Mouse (Mus musculus) embryonic facial prominence, embryonic 11.5 days (tissue): ENCODE measurements around the gene Syt6. TPM values are rescaled to one million over a fixed set of nuclear protein-coding genes. Genes with fewer than 3 reads are reported as not detected.

Source experiments
- ATAC-seq: fragments of 200-750 bp; cut with Nextera tagmentation; replicated peaks from 2 replicates; pipeline ENCODE4 v1.8.0; 2017; ENCODE audit warnings: low read depth; ENCODE audit not compliant: insufficient number of reproducible peaks, low FRiP score, low TSS enrichment
- DNase-seq: peaks from one replicate; pipeline ENCODE4 v3.0.0-alpha.2; 2015; ENCODE audit warnings: low spot score
- H3K27ac ChIP-seq: fragments of 300-500 bp; sonication (generic); replicated peaks from 2 replicates; pipeline ENCODE4 v1.5.1; 2014; ENCODE audit warnings: mild to moderate bottlenecking, low read depth, low read length, control low read depth
- H3K27me3 ChIP-seq: fragments of 300-500 bp; sonication (generic); 2 replicates; pipeline ENCODE4 v1.6.1; 2014; ENCODE audit warnings: mild to moderate bottlenecking, low read length, moderate library complexity, mixed read lengths; ENCODE audit not compliant: control insufficient read depth, insufficient read depth
- H3K36me3 ChIP-seq: fragments of 300-500 bp; sonication (generic); replicated peaks from 2 replicates; pipeline ENCODE4 v1.6.1; 2014; ENCODE audit warnings: low read depth, mild to moderate bottlenecking, low read length, moderate library complexity, mixed read lengths; ENCODE audit not compliant: control insufficient read depth, insufficient read depth
- H3K4me1 ChIP-seq: fragments of 300-500 bp; sonication (generic); 2 replicates; pipeline ENCODE4 v1.6.1; 2014; ENCODE audit warnings: low read length, mixed read lengths; ENCODE audit not compliant: control insufficient read depth, insufficient read depth
- H3K4me2 ChIP-seq: fragments of 300-500 bp; sonication (generic); 2 replicates; pipeline ENCODE4 v1.6.1; 2014; ENCODE audit warnings: low read depth, mild to moderate bottlenecking, control low read depth, low read length, moderate library complexity
- H3K4me3 ChIP-seq: fragments of 300-500 bp; sonication (generic); 2 replicates; pipeline ENCODE4 v1.5.1; 2014; ENCODE audit warnings: low read depth, low read length, control low read depth
- H3K9ac ChIP-seq: fragments of 300-500 bp; sonication (generic); replicated peaks from 2 replicates; pipeline ENCODE4 v1.6.1; 2014; ENCODE audit warnings: mild to moderate bottlenecking, control low read depth, low read length
- H3K9me3 ChIP-seq: fragments of 300-500 bp; sonication (generic); replicated peaks from 2 replicates; pipeline ENCODE4 v1.6.1; 2016; ENCODE audit warnings: mild to moderate bottlenecking, low read length, inconsistent platforms, mixed read lengths; ENCODE audit not compliant: control insufficient read depth
- whole genome bisulfite sequencing: fragments of 180-500 bp; shearing (Covaris S2); extraction: QIAGEN DNeasy Blood & Tissue Kit; methylation state at CpG from one replicate; pipeline ENCODE4 v1.1.7; 2014; 5-methylcytosine and 5-hydroxymethylcytosine counted together
- polyA plus RNA-seq: library from polyadenylated mRNA; unstranded; fragments of >200 nt; fragmentation: Nextera tagmentation; extraction: Ambion mirVana; gene quantifications from 2 replicates; pipeline ENCODE4 v1.2.1, GENCODE M21; 2014

Gene Syt6
- polyA plus RNA-seq, 1 experiment from 2014 or later, result 4.5 TPM

GRCm38 (mm10) chr3:103606045-103606597 is 31.1 kb downstream of the Syt6 start:
- no peak for DNase-seq
- ATAC-seq, result no peak
- WGBS, result 82% methylated on average over 6 of the region's 6 CpGs
- Histone ChIP-seq H3K4me3 (no peak overlapping the region), H3K4me2 (no peak overlapping the region), H3K36me3 (no peaks in the 10 kb centered on the region), H3K27me3 (no peaks in the 10 kb centered on the region), H3K4me1 (no peaks in the 10 kb centered on the region; the same call in 1 of the 2 replicates), H3K9me3 (no peaks in the 10 kb centered on the region), H3K27ac (no peak overlapping the region), H3K9ac (no peak overlapping the region)

GRCm38 (mm10) chr3:103606660-103607595 is 31.9 kb downstream of the Syt6 start:
- ATAC-seq (no peak), DNase-seq (no peak)
- Histone ChIP-seq H3K9me3 (no peaks in the 10 kb centered on the region), H3K9ac (no peak overlapping the region), H3K4me2 (no peak overlapping the region), H3K27me3 (no peaks in the 10 kb centered on the region), H3K27ac (no peak overlapping the region), H3K36me3 (no peaks in the 10 kb centered on the region), H3K4me3 (no peak overlapping the region), H3K4me1 (no peaks in the 10 kb centered on the region; the same call in 1 of the 2 replicates)
- 81% methylated on average over 13 of the region's 13 CpGs for WGBS

GRCm38 (mm10) chr3:103610231-103610630 is 35.2 kb downstream of the Syt6 start:
- no peak overlapping the region for H3K4me2 ChIP-seq
- no peaks in the 10 kb centered on the region for H3K4me1 ChIP-seq
- no peaks in the 10 kb centered on the region for H3K36me3 ChIP-seq
- no peak overlapping the region for H3K27ac ChIP-seq
- H3K27me3 ChIP-seq, result no peaks in the 10 kb centered on the region
- no peak overlapping the region for H3K9ac ChIP-seq
- no peaks in the 10 kb centered on the region for H3K9me3 ChIP-seq
- H3K4me3 ChIP-seq, result no peak overlapping the region
- ATAC-seq, result no peak
- no peak for DNase-seq
- WGBS, result 93% methylated on average over 5 of the region's 5 CpGs

- H3K4me3 ChIP-seq, result no peak overlapping the region
- H3K4me1 ChIP-seq, result no peaks in the 10 kb centered on the region
- no peaks in the 10 kb centered on the region for H3K36me3 ChIP-seq
- no peaks in the 10 kb centered on the region for H3K9me3 ChIP-seq
- 78% methylated on average over 9 of the region's 9 CpGs for WGBS
- no peaks in the 10 kb centered on the region for H3K27me3 ChIP-seq
- H3K4me2 ChIP-seq, result no peak overlapping the region
- DNase-seq, result no peak
- no peak overlapping the region for H3K27ac ChIP-seq
- no peak overlapping the region for H3K9ac ChIP-seq
- no peak for ATAC-seq
Observed at GRCm38 (mm10) chr3:103612636-103613355, 37.8 kb downstream of the Syt6 start.

- H3K27ac ChIP-seq, result no peak overlapping the region
- no peak overlapping the region for H3K4me3 ChIP-seq
- no peaks in the 10 kb centered on the region for H3K27me3 ChIP-seq
- ATAC-seq (no peak), DNase-seq (no peak)
- no peak overlapping the region for H3K4me2 ChIP-seq
- H3K4me1 ChIP-seq, result no peaks in the 10 kb centered on the region
- 82% methylated on average over 4 of the region's 4 CpGs for WGBS
- no peak overlapping the region for H3K9ac ChIP-seq
- no peaks in the 10 kb centered on the region for H3K36me3 ChIP-seq
- no peaks in the 10 kb centered on the region for H3K9me3 ChIP-seq
Observed at GRCm38 (mm10) chr3:103615621-103616020, 40.6 kb downstream of the Syt6 start.

- 0 out of 2 replicates have a peak, but pooled peaks have one; percentile 44 for ATAC-seq
- peak; percentile 35 for DNase-seq
- Histone ChIP-seq H3K9ac (no peak overlapping the region), H3K4me2 (no peak overlapping the region), H3K27ac (no peak overlapping the region), H3K36me3 (no peaks in the 10 kb centered on the region), H3K27me3 (no peaks in the 10 kb centered on the region), H3K9me3 (no peaks in the 10 kb centered on the region), H3K4me1 (no peaks in the 10 kb centered on the region), H3K4me3 (no peak overlapping the region)
- WGBS, result 21% methylated on average over 6 of the region's 6 CpGs
Observed at GRCm38 (mm10) chr3:103616981-103617380, 42.0 kb downstream of the Syt6 start.

GRCm38 (mm10) chr3:103620101-103620500 is 45.1 kb downstream of the Syt6 start:
- Histone ChIP-seq H3K4me3 (no peak overlapping the region), H3K9me3 (no peaks in the 10 kb centered on the region), H3K4me1 (no peaks in the 10 kb centered on the region), H3K27me3 (no peaks in the 10 kb centered on the region), H3K27ac (no peak overlapping the region), H3K36me3 (no peaks in the 10 kb centered on the region), H3K9ac (no peak overlapping the region), H3K4me2 (no peak overlapping the region)
- DNase-seq (no peak), ATAC-seq (no peak)
- WGBS, result 63% methylated on average over 11 of the region's 11 CpGs
